Mouse (Mus musculus) liver, embryonic 16.5 days (tissue): ENCODE data around the gene Cmah. TPM values are rescaled to one million over a fixed set of nuclear protein-coding genes. Genes with fewer than 3 reads are reported as not detected.

Source experiments
- ATAC-seq: fragments of 200-750 bp; cut with Nextera tagmentation; 2 replicates; pipeline ENCODE4 v1.8.0; 2017; ENCODE audit warnings: low read depth, mild to moderate bottlenecking, moderate number of reproducible peaks, moderate library complexity
- H3K27ac ChIP-seq: fragments of 300-500 bp; sonication (generic); 2 replicates; pipeline ENCODE4 v1.5.1; 2014; ENCODE audit warnings: mild to moderate bottlenecking, low read length
- H3K27me3 ChIP-seq: fragments of 300-500 bp; sonication (generic); 2 replicates; pipeline ENCODE4 v1.6.1; 2014; ENCODE audit warnings: low read depth, low read length, mixed read lengths; ENCODE audit not compliant: control insufficient read depth, insufficient read depth
- H3K36me3 ChIP-seq: fragments of 300-500 bp; sonication (generic); 2 replicates; pipeline ENCODE4 v1.6.1; 2014; ENCODE audit warnings: mild to moderate bottlenecking; ENCODE audit not compliant: control insufficient read depth, insufficient read depth
- H3K4me1 ChIP-seq: fragments of 300-500 bp; sonication (generic); 2 replicates; pipeline ENCODE4 v1.6.1; 2014; ENCODE audit warnings: low read depth, low read length, mixed read lengths; ENCODE audit not compliant: control insufficient read depth
- H3K4me2 ChIP-seq: fragments of 300-500 bp; sonication (generic); 2 replicates; pipeline ENCODE4 v1.6.1; 2014; ENCODE audit warnings: low read depth, low read length, mixed read lengths
- H3K4me3 ChIP-seq: fragments of 300-500 bp; sonication (generic); 2 replicates; pipeline ENCODE4 v1.5.1; 2014; ENCODE audit warnings: low read depth, mild to moderate bottlenecking, low read length
- H3K9ac ChIP-seq: fragments of 300-500 bp; sonication (generic); 2 replicates; pipeline ENCODE4 v1.6.1; 2014; ENCODE audit warnings: low read depth, low read length
- H3K9me3 ChIP-seq: fragments of 300-500 bp; sonication (generic); replicated peaks from 2 replicates; pipeline ENCODE4 v1.6.1; 2016; ENCODE audit warnings: low read length; ENCODE audit not compliant: control insufficient read depth
- WGBS: fragments of 180-500 bp; shearing (Covaris S2); extraction: QIAGEN DNeasy Blood & Tissue Kit; methylation state at CpG from one replicate; pipeline ENCODE4 v1.1.7; 2014; ENCODE audit not compliant: insufficient replicate concordance; 5-methylcytosine and 5-hydroxymethylcytosine counted together
- polyA plus RNA-seq: library from polyadenylated mRNA; unstranded; fragments of >200 nt; fragmentation: Nextera tagmentation; extraction: Ambion mirVana; gene quantifications from 2 replicates; pipeline ENCODE4 v1.2.1, GENCODE M21; 2015

Gene Cmah
- polyA plus RNA-seq, 1 experiment from 2014 or later = 1.6 TPM

DNA sequence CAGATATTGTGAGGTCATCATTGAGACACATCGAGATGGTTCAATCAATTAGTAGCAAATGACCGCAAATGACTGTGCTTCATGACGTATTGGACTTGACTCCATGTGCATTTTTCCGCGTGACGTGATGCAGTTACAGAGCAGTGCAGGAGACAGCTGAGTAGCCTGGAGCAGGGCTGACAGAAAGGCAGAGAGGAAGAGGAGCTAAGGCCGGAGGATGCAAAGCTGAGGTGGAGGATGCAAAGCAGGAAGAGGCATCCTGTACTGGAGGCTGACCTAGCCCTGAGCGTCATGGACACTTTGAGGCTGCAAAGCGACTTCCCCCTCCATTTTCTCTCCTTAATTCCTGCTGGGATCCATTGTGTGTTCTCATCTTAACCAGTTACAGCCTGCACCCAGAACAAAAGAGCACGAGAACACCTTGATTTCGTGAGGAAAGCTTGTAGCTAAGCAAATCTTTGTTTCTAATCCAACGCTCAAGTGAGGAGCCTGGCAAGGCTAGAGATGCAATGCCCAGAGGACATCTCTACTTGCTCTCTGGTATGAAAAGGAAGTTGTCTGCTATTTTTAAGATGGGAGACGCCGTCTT lies 184.8 kb downstream of the Cmah start:
- Histone ChIP-seq H3K4me2 (no peak overlapping the region), H3K27ac (no peak overlapping the region), H3K27me3 (no peaks in the 10 kb centered on the region), H3K9ac (no peak overlapping the region), H3K4me1 (peaks cover 5% of the 10 kb centered on the region; the same call in 1 of the 2 replicates), H3K36me3 (no peaks in the 10 kb centered on the region), H3K9me3 (no peaks in the 10 kb centered on the region), H3K4me3 (no peak overlapping the region)
- 58% methylated on average over 14 of the region's 14 CpGs for WGBS
- ATAC-seq = no peak

DNA sequence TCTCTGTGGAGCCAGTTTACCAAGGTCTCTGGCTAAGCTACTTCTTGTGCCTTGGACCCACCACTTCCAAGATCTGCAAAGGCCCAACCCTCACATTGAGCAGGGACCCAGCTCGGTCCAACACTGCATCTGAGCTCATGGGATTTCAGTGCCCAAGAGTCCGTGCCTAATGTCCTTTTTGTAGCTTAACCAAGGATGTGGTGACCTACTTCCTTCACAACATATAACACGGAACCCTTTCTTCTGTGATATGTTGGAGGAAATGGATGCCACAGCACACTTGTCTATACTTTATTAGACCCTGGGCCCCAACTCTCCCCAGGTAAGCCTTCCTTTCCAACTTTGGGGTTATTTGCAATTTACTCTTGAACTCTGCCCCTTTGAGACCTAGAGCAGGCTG lies 186.5 kb downstream of the Cmah start:
- Histone ChIP-seq H3K27ac (no peak overlapping the region), H3K4me1 (peaks cover 5% of the 10 kb centered on the region; the same call in 1 of the 2 replicates), H3K27me3 (no peaks in the 10 kb centered on the region), H3K9ac (no peak overlapping the region), H3K4me3 (no peak overlapping the region), H3K4me2 (no peak overlapping the region), H3K36me3 (no peaks in the 10 kb centered on the region), H3K9me3 (no peaks in the 10 kb centered on the region)
- 60% methylated on average over 3 of the region's 3 CpGs for WGBS
- ATAC-seq = no peak

GRCm38 (mm10) chr13:24515101-24515675 lies 188.0 kb downstream of the Cmah start:
- Histone ChIP-seq H3K27me3 (no peaks in the 10 kb centered on the region), H3K4me2 (no peak overlapping the region), H3K27ac (no peak overlapping the region), H3K9me3 (no peaks in the 10 kb centered on the region), H3K9ac (no peak overlapping the region), H3K4me1 (peaks cover 5% of the 10 kb centered on the region; the same call in 1 of the 2 replicates), H3K4me3 (no peak overlapping the region), H3K36me3 (no peaks in the 10 kb centered on the region)
- 0 out of 2 replicates have a peak, but pooled peaks have one; percentile 39 for ATAC-seq
- WGBS = 11% methylated on average over 6 of the region's 6 CpGs

- WGBS = 63% methylated on average over 2 of the region's 2 CpGs
- ATAC-seq = no peak
- Histone ChIP-seq H3K4me3 (no peak overlapping the region), H3K4me2 (no peak overlapping the region), H3K9me3 (no peaks in the 10 kb centered on the region), H3K4me1 (peaks cover 5% of the 10 kb centered on the region; the same call in 1 of the 2 replicates), H3K27me3 (no peaks in the 10 kb centered on the region), H3K9ac (no peak overlapping the region), H3K36me3 (no peaks in the 10 kb centered on the region), H3K27ac (no peak overlapping the region)
Observed at GRCm38 (mm10) chr13:24517757-24518156, 190.6 kb downstream of the Cmah start.

GRCm38 (mm10) chr13:24518887-24519286 lies 191.7 kb downstream of the Cmah start:
- no peak overlapping the region for H3K4me3 ChIP-seq
- H3K36me3 ChIP-seq = no peaks in the 10 kb centered on the region
- H3K4me2 ChIP-seq = no peak overlapping the region
- no peaks in the 10 kb centered on the region for H3K27me3 ChIP-seq
- no peak overlapping the region for H3K27ac ChIP-seq
- no peaks in the 10 kb centered on the region for H3K9me3 ChIP-seq
- peaks cover 5% of the 10 kb centered on the region; the same call in 1 of the 2 replicates for H3K4me1 ChIP-seq
- H3K9ac ChIP-seq = no peak overlapping the region
- 29% methylated on average over 6 of the region's 6 CpGs for WGBS
- no peak for ATAC-seq

GRCm38 (mm10) chr13:24519976-24520647 lies 192.9 kb downstream of the Cmah start:
- H3K4me1 ChIP-seq = peaks cover 4% of the 10 kb centered on the region; the same call in 1 of the 2 replicates
- no peak overlapping the region for H3K4me3 ChIP-seq
- H3K9ac ChIP-seq = no peak overlapping the region
- no peaks in the 10 kb centered on the region for H3K9me3 ChIP-seq
- H3K36me3 ChIP-seq = no peaks in the 10 kb centered on the region
- no peaks in the 10 kb centered on the region for H3K27me3 ChIP-seq
- no peak overlapping the region for H3K4me2 ChIP-seq
- no peak overlapping the region for H3K27ac ChIP-seq
- ATAC-seq = no peak
- 82% methylated on average over 14 of the region's 14 CpGs for WGBS

GRCm38 (mm10) chr13:24520796-24521195 lies 193.6 kb downstream of the Cmah start:
- Histone ChIP-seq H3K36me3 (no peaks in the 10 kb centered on the region), H3K9ac (no peak overlapping the region), H3K27me3 (no peaks in the 10 kb centered on the region), H3K4me3 (no peak overlapping the region), H3K4me2 (no peak overlapping the region), H3K9me3 (no peaks in the 10 kb centered on the region), H3K27ac (no peak overlapping the region), H3K4me1 (no peaks in the 10 kb centered on the region)
- no peak for ATAC-seq
- WGBS = 79% methylated on average over 10 of the region's 10 CpGs

GRCm38 (mm10) chr13:24521446-24522342 lies 194.5 kb downstream of the Cmah start:
- Histone ChIP-seq H3K4me3 (no peak overlapping the region), H3K4me2 (no peak overlapping the region), H3K4me1 (no peaks in the 10 kb centered on the region), H3K27ac (no peak overlapping the region), H3K9me3 (no peaks in the 10 kb centered on the region), H3K9ac (no peak overlapping the region), H3K27me3 (no peaks in the 10 kb centered on the region), H3K36me3 (no peaks in the 10 kb centered on the region)
- no peak for ATAC-seq
- WGBS = 74% methylated on average over 18 of the region's 18 CpGs
